Mouse (Mus musculus) myocyte (in vitro differentiated cells): ENCODE results near the gene Wdr63.

Source experiments
- CEBPB ChIP-seq: IDR thresholded peaks from 2 replicates; pipeline ENCODE4 v1.6.1; 2011; ENCODE audit warnings: mild to moderate bottlenecking, moderate library complexity; ENCODE audit not compliant: poor library complexity, insufficient read depth, severe bottlenecking
- E2F4 ChIP-seq: IDR thresholded peaks from one replicate; pipeline ENCODE4 v1.6.1; 2011; ENCODE audit warnings: mild to moderate bottlenecking, control low read depth, moderate library complexity; ENCODE audit not compliant: insufficient read depth
- MAX ChIP-seq: IDR thresholded peaks from one replicate; pipeline ENCODE4 v1.6.1; 2011; ENCODE audit warnings: low read depth, mild to moderate bottlenecking, control low read depth
- MYOD1 ChIP-seq, 3 experiments: IDR thresholded peaks; one replicate each; pipeline ENCODE4 v1.6.1; 2011; ENCODE audit warnings: control low read depth in 2 of 3, low read depth in 2 of 3, mild to moderate bottlenecking in 2 of 3, moderate library complexity in 1 of 3; ENCODE audit not compliant: insufficient read length in 2 of 3, control insufficient read depth in 1 of 3
- MYOG ChIP-seq, 3 experiments: IDR thresholded peaks; one replicate each; pipeline ENCODE4 v1.6.1; 2011; ENCODE audit warnings: control low read depth in 2 of 3, low read depth in 2 of 3, mild to moderate bottlenecking in 2 of 3; ENCODE audit not compliant: insufficient read length in 2 of 3, control insufficient read depth in 1 of 3, insufficient read depth in 1 of 3
- POLR2A ChIP-seq: IDR thresholded peaks from one replicate; pipeline ENCODE4 v1.6.1; 2011; ENCODE audit warnings: low read depth, mild to moderate bottlenecking, control low read depth, moderate library complexity; ENCODE audit not compliant: insufficient read length
- POLR2AphosphoS2 ChIP-seq: IDR thresholded peaks from one replicate; pipeline ENCODE4 v1.6.1; 2011; ENCODE audit warnings: low read depth, control low read depth; ENCODE audit not compliant: insufficient read length
- REST ChIP-seq: IDR thresholded peaks from one replicate; pipeline ENCODE4 v1.6.1; 2011; ENCODE audit warnings: mild to moderate bottlenecking, control low read depth, moderate library complexity; ENCODE audit not compliant: insufficient read depth, insufficient read length
- SRF ChIP-seq: IDR thresholded peaks from one replicate; pipeline ENCODE4 v1.6.1; 2011; ENCODE audit warnings: low read depth; ENCODE audit not compliant: control insufficient read depth, insufficient read length
- TCF12 ChIP-seq: IDR thresholded peaks from one replicate; pipeline ENCODE4 v1.6.1; 2011; ENCODE audit warnings: mild to moderate bottlenecking, control low read depth; ENCODE audit not compliant: poor library complexity, insufficient read depth, severe bottlenecking
- TCF3 ChIP-seq: IDR thresholded peaks from one replicate; pipeline ENCODE4 v1.6.1; 2011; ENCODE audit warnings: low read depth, control low read depth; ENCODE audit not compliant: insufficient read length
- USF1 ChIP-seq: IDR thresholded peaks from one replicate; pipeline ENCODE4 v1.6.1; 2011; ENCODE audit warnings: low read depth, mild to moderate bottlenecking, control low read depth, moderate library complexity

GRCm38 (mm10) chr3:146004347-146005051 is 103.4 kb downstream of the Wdr63 start:
- no peak for TF ChIP-seq MYOG (IDR thresholded peaks at IDR 0.05; ENCODE audit: control insufficient read depth in 1 of 3, insufficient read depth in 1 of 3, insufficient read length in 2 of 3, low read depth in 2 of 3)
- no peak for TF ChIP-seq TCF12
- no peak for TF ChIP-seq POLR2A
- no peak for TF ChIP-seq MAX
- TF ChIP-seq REST: no peak
- TF ChIP-seq USF1: no peak
- TF ChIP-seq CEBPB: no peak
- TF ChIP-seq MYOD1 (IDR thresholded peaks at IDR 0.05; ENCODE audit: control insufficient read depth in 1 of 3, insufficient read length in 2 of 3, low read depth in 2 of 3): no peak
- no peak for TF ChIP-seq POLR2AphosphoS2
- no peak for TF ChIP-seq TCF3
- no peak for TF ChIP-seq SRF
- no peak for TF ChIP-seq E2F4
